Mouse (Mus musculus): Measurements from ENCODE around the gene Gm45233. TPM values are rescaled to one million over a fixed set of nuclear protein-coding genes. Genes with fewer than 3 reads are reported as not detected.
A peak's percentile ranks its signal among the peaks of the same experiment; 100 is the strongest.

Gene Gm45233
- total RNA-seq, 2 experiments from 2014 or later = 0.53 TPM; not detected in 1

DNA sequence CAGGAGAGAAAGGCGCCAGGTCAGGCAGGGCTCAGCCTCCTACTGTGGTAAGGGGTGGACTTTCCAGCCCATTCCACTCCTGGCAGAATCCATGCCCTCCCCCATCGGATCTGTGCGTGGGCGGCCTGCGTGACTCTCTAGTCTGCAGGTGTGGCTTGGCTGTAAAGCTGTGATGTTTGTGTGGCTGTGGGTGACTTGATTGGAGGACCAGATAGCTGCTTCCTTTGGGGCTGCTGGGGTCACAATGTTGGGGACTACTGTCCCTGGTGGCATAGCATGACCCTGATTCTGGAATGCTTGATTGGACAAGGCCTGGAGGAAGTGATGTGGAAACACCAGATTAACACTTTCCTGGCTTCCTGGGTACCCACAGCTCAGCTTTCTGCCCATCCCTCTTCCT, 44.7 kb downstream of the Gm45233 start:
- DNase-seq (ENCODE audit: low spot score in 2 of 2) = peak; percentile 52 to 73
- intact Hi-C loops (cut with DNase I) = no loop called here

- intact Hi-C loops (cut with DNase I) = loop anchor here (10.0 kb wide), 1 partner anchor 175 kb away; the partner anchor contains the start of gene Zfp715
- no peak for DNase-seq (ENCODE audit: low spot score in 2 of 2)
Observed at GRCm38 (mm10) chr7:43489631-43490125, 45.8 kb downstream of the Gm45233 start, which contains the start of gene Iglon5. TSS of gene Iglon5 (minus strand) at chr7:43490075.

DNA sequence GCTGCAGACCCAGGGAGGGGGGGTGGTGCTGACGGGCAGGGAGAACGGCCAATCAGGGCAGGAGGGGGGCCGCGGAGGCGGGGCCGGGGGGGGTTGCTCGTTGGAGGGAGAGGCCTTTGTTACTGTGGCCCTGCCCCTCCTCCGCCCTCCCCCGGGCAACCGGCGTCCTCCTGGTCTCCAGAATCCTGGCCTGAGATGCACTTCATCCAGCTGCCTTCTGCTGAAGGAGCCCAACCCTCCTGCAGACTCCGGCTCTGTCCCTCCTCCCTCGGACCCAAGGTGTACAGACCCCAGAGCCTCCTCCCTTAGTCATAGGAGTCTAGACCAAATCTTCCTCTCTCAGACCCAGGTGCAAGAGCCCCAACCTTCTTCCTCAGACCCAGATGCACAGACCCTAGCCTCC, 46.3 kb downstream of the Gm45233 start:
- intact Hi-C loops (cut with DNase I) = loop anchor here (10.0 kb wide), 1 partner anchor 175 kb away; the partner anchor contains the start of gene Zfp715
- DNase-seq (ENCODE audit: low spot score in 2 of 2) = peak; percentile 61 to 87

GRCm38 (mm10) chr7:43490861-43491260, 46.9 kb downstream of the Gm45233 start:
- intact Hi-C loops (cut with DNase I) = loop anchor here (10.0 kb wide), 1 partner anchor 176 kb away; the partner anchor contains the start of gene Zfp715
- DNase-seq (ENCODE audit: low spot score in 2 of 2) = no peak

DNA sequence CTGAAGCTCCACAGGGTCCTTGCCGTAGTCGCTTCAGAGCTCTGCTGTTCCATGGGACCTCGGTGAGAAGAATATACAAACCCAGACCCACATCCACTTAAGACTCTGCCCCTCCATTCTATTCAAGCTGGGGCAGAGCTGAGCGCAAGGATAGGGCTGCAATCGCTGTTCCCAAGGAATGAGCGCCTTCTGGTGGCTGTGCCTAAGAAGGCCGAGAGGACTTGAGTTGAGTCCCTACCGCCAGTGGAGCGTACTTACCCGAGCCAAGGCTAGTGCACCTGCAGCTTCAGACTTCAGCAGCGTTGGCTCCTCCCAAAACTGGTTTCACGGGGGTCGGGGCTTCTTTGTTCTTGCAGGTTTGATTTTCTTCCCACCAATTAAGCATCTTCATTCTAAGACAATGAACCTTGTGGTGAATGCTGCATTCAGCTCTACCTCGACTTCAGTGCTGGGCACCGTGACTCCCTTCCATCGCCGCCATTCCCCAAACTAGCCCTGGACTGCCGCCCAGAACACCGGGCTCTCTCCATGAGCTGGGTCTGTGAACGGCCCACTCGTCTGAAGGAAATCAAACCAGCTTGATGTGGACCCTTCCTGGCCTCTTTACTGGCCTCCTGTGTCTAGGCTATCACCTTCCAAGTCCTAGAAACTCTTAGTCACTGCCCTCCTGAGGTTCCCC, 51.6 kb downstream of the Gm45233 start:
- DNase-seq (ENCODE audit: low spot score in 2 of 2) = peak; percentile 65 to 85
- intact Hi-C loops (cut with DNase I) = loop anchor here (1.0 to 10.0 kb wide), 4 partner anchors 25 to 212 kb away; partner anchors contain the start of gene Zfp715

- DNase-seq (ENCODE audit: low spot score in 2 of 2) = no peak
- intact Hi-C loops (cut with DNase I) = no loop called here
Observed at GRCm38 (mm10) chr7:43511707-43512478, 68.0 kb downstream of the Gm45233 start.

DNA sequence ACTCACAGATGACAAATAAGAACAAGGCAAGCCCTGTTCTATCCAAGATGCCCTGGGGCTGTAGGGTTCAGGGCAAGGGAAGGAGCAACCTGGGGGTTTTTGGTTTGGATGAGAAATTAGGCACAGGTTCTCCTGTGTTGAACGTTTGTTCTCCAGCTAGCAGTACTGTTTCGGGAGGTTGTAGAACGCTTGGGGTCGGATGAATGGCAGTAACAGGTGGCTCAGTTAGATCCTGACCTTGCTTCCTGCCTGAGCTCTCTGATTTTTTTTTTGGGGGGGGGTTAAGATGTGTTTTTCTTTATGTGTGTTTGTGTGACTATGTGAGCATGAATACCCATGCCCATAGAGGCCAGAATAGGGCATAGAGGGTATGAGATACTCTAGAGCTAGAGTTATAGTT, 68.6 kb downstream of the Gm45233 start:
- DNase-seq (ENCODE audit: low spot score in 2 of 2) = no peak
- intact Hi-C loops (cut with DNase I) = no loop called here

Small RNA genes within 50 kb of the gene (microRNA-seq; reads per million reads assigned to microRNA genes)
- 0 to 2.0 reads per million in 2 experiments for gene Mir7051

Other genes with a start within 250 kb of the Gm45233 start
- 10 to 100 TPM; 21.0 to 21.9 TPM for gene Zfp715, start 130.8 kb upstream of the Gm45233 start, total RNA-seq (2021)
- under 1 TPM; 0.34 to 0.44 TPM for gene Siglecf, start 92.8 kb upstream of the Gm45233 start, total RNA-seq (2021)
- gene Siglecg, start 35.9 kb upstream of the Gm45233 start, total RNA-seq (2021) = under 1 TPM in 1 of 2 experiments, not detected in 1; 0.69 TPM
- gene Lim2, start 16.5 kb upstream of the Gm45233 start, total RNA-seq (2021) = not detected
- gene Nkg7, start 7.1 kb upstream of the Gm45233 start, total RNA-seq (2021) = not detected
- not detected for gene Cldnd2, start 3.3 kb upstream of the Gm45233 start, total RNA-seq (2021)
- gene Etfb, start within 50 bp of the Gm45233 start, total RNA-seq (2021) = 10 to 100 TPM; 52.2 to 59.1 TPM
- gene Vsig10l, start 19.0 kb downstream of the Gm45233 start, total RNA-seq (2021) = 1 to 10 TPM; 2.0 to 2.8 TPM
- gene Iglon5, start 45.9 kb downstream of the Gm45233 start, total RNA-seq (2021) = 10 to 100 TPM; 28.4 to 28.9 TPM
- gene 4931406B18Rik, start 61.8 kb downstream of the Gm45233 start, total RNA-seq (2021) = not detected
- 1 to 10 TPM; 4.4 to 5.1 TPM for gene Cd33, start 100.3 kb downstream of the Gm45233 start, total RNA-seq (2021)
- gene Zfp658, start 118.1 kb downstream of the Gm45233 start, total RNA-seq (2021) = 1 to 10 TPM; 3.8 to 4.7 TPM
- gene Zfp719, start 135.5 kb downstream of the Gm45233 start, total RNA-seq (2021) = 10 to 100 TPM; 15.0 to 17.1 TPM
- under 1 TPM in 1 of 2 experiments, not detected in 1; 0.37 TPM for gene Zfp819, start 163.0 kb downstream of the Gm45233 start, total RNA-seq (2021)
- not detected for gene Ceacam18, start 190.6 kb downstream of the Gm45233 start, total RNA-seq (2021)
- 1 to 10 TPM; 1.1 to 1.3 TPM for gene Siglece, start 216.0 kb downstream of the Gm45233 start, total RNA-seq (2021)
- gene Ctu1, start 227.9 kb downstream of the Gm45233 start, total RNA-seq (2021) = 1 to 10 TPM; 7.5 to 8.7 TPM
- not detected for gene Klk14, start 246.3 kb downstream of the Gm45233 start, total RNA-seq (2021)

All from left cerebral cortex, postnatal 25 days (tissue).